Mouse (Mus musculus) layer of hippocampus, postnatal 14 days (tissue): ENCODE results near the gene Cnga4. TPM values are rescaled to one million over a fixed set of nuclear protein-coding genes. Genes with fewer than 3 reads are reported as not detected.
"Not testable (repeated sequence)": the region's sequence is repeated elsewhere in the genome, so short reads cannot be mapped to it uniquely, and the experiment has no call there.

Source experiments
- DNase-seq, 2 experiments: peaks; one replicate each; pipeline ENCODE4 v3.0.0; 2021 to 2022; ENCODE audit warnings: low spot score in 2 of 2, mixed read lengths in 1 of 2
- long read RNA-seq, 2 experiments: library from polyadenylated mRNA; stranded (forward); transcript quantifications; one replicate each; pipeline ENCODE4 v2.0.0; 2021
- total RNA-seq, 2 experiments: library from RNA; stranded (reverse); gene quantifications; 2 replicates each; pipeline ENCODE4 v1.2.3; 2021

The Cnga4 gene
- under 1 TPM; 0.39 to 0.41 TPM for total RNA-seq
- long read RNA-seq, experiment 1: 0 reads
- long read RNA-seq, experiment 2: 0 reads

- DNase-seq: no peak
Observed at GRCm38 (mm10) chr7:105404268-105404667, at the start of gene Cnga4. Cnga4 (plus strand) TSS chr7:105404568.

DNA sequence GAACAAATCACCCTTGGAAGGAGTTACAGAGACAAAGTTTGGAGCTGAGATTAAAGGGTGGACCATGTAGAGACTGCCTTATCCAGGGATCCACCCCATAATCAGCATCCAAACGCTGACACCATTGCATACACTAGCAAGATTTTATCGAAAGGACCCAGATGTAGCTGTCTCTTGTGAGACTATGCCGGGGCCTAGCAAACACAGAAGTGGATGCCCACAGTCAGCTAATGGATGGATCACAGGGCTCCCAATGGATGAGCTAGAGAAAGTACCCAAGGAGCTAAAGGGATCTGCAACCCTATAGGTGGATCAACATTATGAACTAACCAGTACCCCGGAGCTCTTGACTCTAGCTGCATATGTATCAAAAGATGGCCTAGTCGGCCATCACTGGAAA is 48.3 kb upstream of the Cnga4 start:
- DNase-seq: not testable (repeated sequence)

DNA sequence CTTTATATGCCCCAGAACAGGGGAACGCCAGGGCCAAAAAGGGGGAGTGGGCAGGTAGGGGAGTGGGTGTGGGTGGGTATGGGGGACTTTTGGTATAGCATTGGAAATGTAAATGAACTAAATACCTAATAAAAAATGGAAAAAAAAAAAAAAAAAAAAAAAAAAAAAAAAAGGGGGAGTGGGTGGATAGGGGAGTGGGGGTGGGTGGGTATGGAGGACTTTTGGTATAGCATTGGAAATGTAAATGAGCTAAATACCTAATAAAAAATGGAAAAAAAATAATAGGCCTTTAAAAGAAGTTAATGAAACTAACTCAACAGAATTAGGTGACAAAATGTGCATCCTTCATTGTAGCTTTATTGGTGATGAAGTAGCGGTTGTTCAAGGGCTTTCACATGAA is 47.9 kb upstream of the Cnga4 start:
- DNase-seq: not testable (repeated sequence)

DNA sequence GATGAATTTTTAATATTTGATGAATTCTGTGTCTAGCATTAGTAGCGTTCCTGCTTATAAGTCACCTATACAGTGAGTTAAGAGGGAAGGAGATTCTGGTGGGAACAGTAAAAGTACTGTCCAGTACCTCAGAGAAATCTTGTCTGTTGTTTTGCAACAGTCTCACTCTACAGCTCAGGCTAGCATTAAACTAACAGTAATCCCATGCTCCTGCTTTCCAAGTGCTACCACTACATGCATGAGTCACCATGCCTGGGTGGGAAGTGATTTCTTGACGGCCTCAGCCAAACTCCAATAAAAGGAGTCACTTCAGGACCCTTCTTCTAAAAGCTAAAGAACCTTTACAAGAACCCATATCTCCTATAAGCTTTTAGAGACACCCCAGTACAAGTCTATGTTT is 42.7 kb upstream of the Cnga4 start:
- DNase-seq: no peak

DNA sequence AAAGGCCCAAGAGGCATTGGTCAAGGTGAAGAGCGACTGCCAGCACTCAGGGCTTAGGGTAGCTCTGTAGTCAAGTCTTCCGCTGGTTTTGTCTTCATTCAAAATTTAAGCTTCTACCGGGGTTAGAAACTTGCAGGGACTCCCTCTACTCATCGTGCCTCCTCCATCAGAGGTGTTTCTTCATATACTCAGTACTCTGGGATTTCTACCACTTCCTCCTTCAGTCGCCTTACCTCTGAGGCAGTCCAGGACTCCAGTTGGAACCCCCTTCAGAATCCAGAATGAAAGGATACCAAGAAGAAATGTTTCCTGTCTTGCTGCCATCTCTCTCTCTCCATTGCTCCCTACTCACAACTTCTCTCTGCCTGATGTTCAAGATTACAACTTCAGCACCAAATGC is 37.1 kb upstream of the Cnga4 start:
- DNase-seq: no peak

- no peak for DNase-seq
Observed at GRCm38 (mm10) chr7:105367930-105368329, 36.4 kb upstream of the Cnga4 start, which contains the start of gene Olfr692. Olfr692 (plus strand) TSS chr7:105368230.

DNA sequence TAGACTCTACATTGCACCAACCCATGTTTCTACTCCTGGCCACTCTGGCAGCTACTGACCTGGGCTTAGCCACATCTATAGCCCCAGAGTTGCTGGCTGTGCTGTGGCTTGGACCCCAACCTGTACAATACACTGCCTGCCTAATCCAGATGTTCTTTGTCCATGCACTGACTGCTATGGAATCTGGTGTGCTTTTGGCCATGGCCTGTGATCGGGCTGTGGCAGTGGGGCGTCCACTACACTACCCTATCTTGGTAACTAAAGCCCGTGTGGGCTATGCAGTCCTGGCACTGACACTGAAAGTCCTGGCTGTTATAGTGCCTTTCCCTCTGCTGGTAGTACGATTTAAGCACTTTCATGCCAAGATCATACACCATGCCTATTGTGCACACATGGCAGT is 35.8 kb upstream of the Cnga4 start:
- DNase-seq: no peak

GRCm38 (mm10) chr7:105372912-105373311 is 31.5 kb upstream of the Cnga4 start:
- DNase-seq: no peak

DNA sequence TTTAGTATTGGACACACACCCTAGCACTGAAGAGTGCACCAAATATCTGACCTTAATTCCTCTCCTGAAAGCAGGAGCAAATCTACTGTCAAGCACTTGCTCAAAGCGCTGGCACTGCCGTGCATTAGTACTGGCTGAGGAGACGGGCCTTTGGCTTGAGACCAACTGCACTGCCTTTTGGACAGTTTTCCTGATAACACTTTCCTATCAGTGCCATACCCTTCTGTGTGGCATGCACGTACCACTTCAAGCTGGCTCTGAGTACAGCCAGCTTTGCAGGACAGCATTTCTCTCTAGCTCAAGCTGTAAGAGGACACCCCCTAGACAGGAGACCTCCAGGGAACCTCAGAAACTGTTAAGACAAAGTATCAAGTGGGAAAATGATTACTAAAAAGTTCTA is 30.9 kb upstream of the Cnga4 start:
- no peak for DNase-seq

DNA sequence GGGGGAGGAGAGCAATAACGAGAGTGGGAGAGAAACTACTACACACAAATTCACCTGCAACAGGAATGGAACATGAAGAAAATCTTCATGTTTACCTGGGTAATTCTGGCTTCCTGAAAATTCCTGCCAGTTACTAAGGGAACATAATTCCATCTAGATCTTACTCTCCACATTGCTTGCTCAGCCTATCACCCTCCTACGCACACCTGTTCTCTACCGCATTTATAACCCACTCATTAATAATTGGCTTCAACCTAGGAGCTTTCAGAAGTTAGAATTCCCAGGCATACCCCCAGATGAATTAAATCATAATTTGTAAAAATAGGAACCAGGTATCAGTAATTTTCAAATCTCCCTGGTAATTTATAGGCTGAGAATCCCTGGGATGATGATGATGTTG is 30.4 kb upstream of the Cnga4 start:
- peak in 1 of 2 experiments; percentile 52 for DNase-seq

- DNase-seq: no peak
Observed at GRCm38 (mm10) chr7:105374866-105375265, 29.5 kb upstream of the Cnga4 start, which contains the start of gene Gm5901. Gm5901 (plus strand) TSS chr7:105375038.

- DNase-seq: no peak
Observed at GRCm38 (mm10) chr7:105380329-105380728, 24.0 kb upstream of the Cnga4 start.

- no peak for DNase-seq
Observed at GRCm38 (mm10) chr7:105387696-105388095, 16.7 kb upstream of the Cnga4 start.

GRCm38 (mm10) chr7:105390236-105390635 is 14.1 kb upstream of the Cnga4 start:
- no peak for DNase-seq

DNA sequence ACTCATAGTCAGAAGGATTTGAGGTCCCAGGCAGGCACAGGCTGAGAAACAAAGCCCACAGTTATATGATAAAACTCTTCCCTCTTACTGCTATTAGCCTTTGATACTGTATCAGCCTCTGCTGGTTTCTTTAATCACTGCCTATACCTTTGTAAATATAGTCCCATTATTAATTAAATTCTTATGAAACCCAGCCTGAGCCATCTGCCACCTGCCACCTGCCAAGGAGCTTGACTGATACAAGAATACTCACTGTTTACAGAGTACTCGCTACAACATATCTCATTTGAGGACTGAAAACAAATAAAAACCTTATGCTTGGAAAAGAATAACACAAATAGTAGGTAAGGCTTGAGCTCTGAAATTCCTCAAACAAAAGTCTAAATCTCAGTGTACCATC is 9.8 kb upstream of the Cnga4 start:
- no peak for DNase-seq

DNA sequence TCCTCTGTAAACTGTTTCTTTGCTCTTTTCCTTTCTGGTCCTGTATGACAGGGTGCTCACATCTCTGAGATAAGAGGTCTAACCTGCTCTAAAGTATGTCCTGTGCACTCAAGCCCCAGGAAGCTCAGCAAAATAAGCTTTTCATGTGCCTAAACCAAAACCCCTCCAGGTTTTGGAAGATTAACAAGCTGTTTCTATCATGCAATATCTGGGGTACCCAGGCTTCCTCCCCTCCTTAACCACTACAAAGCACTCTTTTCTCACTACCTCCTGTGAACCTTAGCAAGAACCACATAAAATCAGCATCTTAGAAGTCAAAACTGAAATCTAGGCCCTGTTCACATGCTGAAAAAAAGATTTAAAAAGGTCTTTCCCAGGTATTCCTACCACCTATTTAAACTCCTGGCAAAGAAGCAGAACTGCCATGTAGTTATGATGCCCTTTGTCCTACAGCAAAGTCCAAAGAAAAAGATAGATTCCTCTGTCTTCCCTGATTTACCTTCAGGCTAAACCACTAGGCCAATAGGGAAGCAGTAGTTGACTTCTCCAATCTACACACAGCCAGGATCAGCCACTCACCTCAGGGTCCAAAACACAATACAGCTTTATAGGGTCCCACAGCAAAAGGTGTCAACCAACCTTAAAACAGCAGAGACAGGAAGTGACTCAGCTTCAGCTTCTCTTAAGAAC is 9.1 kb upstream of the Cnga4 start:
- DNase-seq: no peak

GRCm38 (mm10) chr7:105396126-105396525 is 8.2 kb upstream of the Cnga4 start:
- DNase-seq: no peak

DNA sequence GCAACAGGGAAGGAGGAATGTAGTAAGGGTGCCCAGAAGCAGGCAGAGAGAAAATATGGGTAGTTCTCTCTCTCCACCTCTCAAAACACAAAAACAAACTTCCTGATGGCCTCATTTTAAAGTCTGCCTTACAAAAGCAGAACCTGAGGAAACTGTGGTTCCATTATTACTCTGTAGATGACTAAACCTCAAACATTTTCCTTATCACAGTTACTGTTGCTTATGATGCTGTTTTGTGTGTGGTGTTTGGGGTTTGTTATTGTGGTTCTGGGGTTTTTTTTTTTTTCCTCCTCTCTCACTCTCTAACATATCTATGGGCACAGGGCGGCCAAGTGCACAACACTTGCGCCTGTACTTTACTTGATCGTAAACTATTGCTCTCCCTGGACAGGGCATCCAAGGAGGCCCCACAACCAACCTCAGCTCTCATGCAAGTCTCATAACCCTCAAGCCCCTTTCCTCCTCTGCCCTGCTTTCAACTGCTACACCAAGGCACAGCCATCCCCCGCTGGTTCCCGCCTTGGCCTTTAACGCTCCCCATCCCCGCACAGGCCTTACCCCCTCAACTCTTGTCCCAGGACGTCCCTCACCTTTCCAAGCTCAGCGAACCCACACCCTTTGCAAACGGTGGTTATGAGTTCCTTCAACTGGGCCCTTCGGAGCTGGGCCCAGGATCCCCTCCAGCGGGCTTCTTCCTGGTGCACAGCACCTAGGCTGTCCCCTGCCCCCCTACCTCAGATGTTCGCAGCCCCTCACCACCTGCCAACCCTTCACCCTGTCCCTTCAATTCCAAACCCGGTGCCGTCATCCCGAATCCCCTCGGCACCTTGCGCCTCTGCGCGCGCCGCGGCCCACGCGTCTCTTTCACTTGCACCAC is 5.1 kb upstream of the Cnga4 start:
- no peak for DNase-seq

DNA sequence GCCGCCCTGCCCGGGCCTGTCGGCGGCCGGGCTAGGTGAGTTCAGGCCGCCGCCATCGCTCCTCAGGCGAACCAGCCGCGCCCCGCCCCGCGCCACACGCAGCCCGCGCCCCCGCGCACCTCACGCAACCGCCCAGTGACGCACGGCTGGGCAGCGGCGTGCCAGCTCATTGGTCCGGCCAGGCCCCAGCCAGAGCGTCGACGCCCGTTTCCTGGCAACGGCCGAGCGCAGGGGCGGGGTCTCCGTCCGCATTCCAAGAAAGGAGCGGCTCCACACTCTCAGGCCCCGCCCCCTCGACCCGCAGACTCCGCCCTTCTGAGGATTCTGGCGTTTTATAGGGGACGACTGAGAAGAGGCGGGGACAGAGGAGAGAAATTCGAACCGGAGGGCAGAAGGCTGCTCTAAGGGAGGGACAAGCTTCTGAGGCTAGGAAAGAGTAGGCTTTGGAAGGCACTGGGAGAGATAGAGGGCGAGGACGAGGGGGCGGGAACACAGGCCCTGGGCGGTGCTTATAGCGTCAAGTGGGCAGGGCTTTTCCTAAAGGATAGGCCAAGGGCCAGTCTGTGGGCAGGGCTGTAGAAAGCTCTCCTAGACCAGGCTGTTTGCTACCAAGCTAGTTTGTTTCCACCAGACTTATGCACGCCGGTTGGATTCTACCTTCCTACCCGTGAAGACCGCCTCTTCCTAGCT is 4.3 kb upstream of the Cnga4 start, which contains the start of gene Fam160a2:
Gene Fam160a2 (minus strand): TSS at position 120 of the 690 bp plus-strand sequence.
- DNase-seq: peak; percentile 98 to 100

DNA sequence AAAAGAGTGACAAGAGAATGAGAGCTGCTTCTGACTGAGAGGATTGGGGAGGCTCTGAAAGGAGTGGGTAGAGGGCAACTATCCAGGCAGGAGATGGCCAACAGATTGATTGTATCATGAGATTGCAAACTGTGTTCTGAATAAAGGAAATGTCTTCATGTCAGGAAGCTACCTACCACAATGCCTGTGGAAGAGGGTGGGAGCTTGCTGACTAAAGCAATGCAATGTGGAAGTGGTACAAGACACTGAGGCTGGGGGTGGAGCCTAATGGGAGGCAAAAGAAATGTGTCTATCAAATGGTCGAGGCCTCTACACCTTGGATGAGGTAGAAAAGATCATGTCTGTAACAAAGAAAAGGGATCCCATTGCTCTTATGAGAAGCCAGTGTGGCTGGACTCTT is 2.0 kb downstream of the Cnga4 start:
- no peak for DNase-seq

DNA sequence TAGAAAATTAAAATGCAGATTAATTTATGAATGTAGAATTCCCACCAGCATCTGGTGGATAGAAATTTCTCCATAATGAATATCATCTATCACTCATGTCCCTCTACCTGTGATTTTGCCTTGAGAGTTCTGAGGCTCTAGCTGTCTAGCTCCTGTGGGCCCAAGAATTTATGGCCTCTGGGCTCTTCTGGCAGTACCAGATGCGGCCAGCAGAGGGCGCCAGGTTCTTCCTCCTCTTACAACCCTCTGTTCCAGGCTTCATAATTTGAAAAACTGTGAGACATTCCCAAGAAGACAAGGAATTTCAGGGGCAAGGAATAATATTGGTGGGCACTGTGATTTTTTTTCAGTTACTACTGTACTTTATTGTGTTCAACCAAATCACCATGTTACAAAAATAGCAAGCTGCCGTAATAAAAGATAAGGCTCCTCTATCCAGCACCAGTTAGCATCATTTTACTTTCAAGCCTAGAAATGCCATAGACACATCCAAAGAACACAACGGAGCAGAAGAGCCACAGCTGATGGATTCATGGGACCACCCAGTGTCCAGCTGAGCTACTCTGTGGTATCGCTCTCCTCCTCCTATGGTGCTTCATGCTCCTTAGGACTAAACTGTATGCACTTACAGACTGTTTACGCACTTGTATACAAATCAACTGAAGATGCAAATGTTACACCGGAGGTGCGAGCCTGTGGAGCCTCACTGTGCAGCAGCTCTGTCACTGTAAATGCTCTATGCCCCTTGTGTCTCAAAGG is 7.7 kb downstream of the Cnga4 start:
- peak; percentile 77 to 85 for DNase-seq
